Mouse (Mus musculus) MEL (cell line): ENCODE results near the gene Clk2. TPM values are rescaled to one million over a fixed set of nuclear protein-coding genes. Genes with fewer than 3 reads are reported as not detected.

Experiments used
- DNase-seq: peaks from one replicate; pipeline ENCODE4 v3.0.0; 2011; ENCODE audit warnings: low read depth, low spot score
- H3K27ac ChIP-seq: 2 replicates; pipeline ENCODE4 v1.5.1; 2012; ENCODE audit warnings: low read depth, mild to moderate bottlenecking, control low read depth, low read length, moderate library complexity; ENCODE audit not compliant: control insufficient read depth
- H3K27me3 ChIP-seq, 2 experiments: fragments of 150-350 bp in 1 of 2; sonication (generic) in 1 of 2; 2 replicates each; pipeline ENCODE4 v1.6.1; 2012; ENCODE audit warnings: low read length in 2 of 2, mild to moderate bottlenecking in 2 of 2, improper control_type of control experiment in 1 of 2, moderate library complexity in 1 of 2; ENCODE audit not compliant: insufficient read depth in 2 of 2, control insufficient read depth in 1 of 2
- H3K36me3 ChIP-seq, 2 experiments: 2 replicates each; pipeline ENCODE4 v1.6.1; 2012 to 2014; ENCODE audit warnings: low read length in 2 of 2, improper control_type of control experiment in 1 of 2, inconsistent platforms in 1 of 2, mild to moderate bottlenecking in 1 of 2; ENCODE audit not compliant: insufficient read depth in 2 of 2, control insufficient read depth in 1 of 2
- H3K4me1 ChIP-seq, 2 experiments: fragments of 150-350 bp in 1 of 2; sonication (generic) in 1 of 2; 2 replicates each; pipeline ENCODE4 v1.6.1; 2012; ENCODE audit warnings: low read length in 2 of 2, improper control_type of control experiment in 1 of 2, mild to moderate bottlenecking in 1 of 2; ENCODE audit not compliant: insufficient read depth in 2 of 2, control insufficient read depth in 1 of 2
- H3K4me3 ChIP-seq, 2 experiments: fragments of 150-350 bp in 1 of 2; sonication (generic) in 1 of 2; 2 replicates each; pipeline ENCODE4 v1.5.1; 2012; ENCODE audit warnings: low read depth in 2 of 2, low read length in 2 of 2, mild to moderate bottlenecking in 2 of 2, moderate library complexity in 2 of 2, control low read depth in 1 of 2, improper control_type of control experiment in 1 of 2; ENCODE audit not compliant: control insufficient read depth in 1 of 2, insufficient read depth in 1 of 2
- H3K79me2 ChIP-seq: 2 replicates; pipeline ENCODE4 v1.6.1; 2012; ENCODE audit warnings: mild to moderate bottlenecking, low read length, moderate library complexity; ENCODE audit not compliant: control insufficient read depth, poor library complexity, insufficient read depth
- H3K9ac ChIP-seq: 2 replicates; pipeline ENCODE4 v1.6.1; 2012; ENCODE audit warnings: low read depth, mild to moderate bottlenecking, control low read depth, low read length, moderate library complexity; ENCODE audit not compliant: control insufficient read depth, poor library complexity, severe bottlenecking
- H3K9me3 ChIP-seq: fragments of 150-350 bp; sonication (generic); replicated peaks from 2 replicates; pipeline ENCODE4 v1.6.1; 2012; ENCODE audit warnings: mild to moderate bottlenecking, low read length, improper control_type of control experiment, moderate library complexity; ENCODE audit not compliant: insufficient read depth
- BHLHE40 ChIP-seq: IDR thresholded peaks from 2 replicates; pipeline ENCODE4 v1.6.1; 2012; ENCODE audit warnings: low read depth, mild to moderate bottlenecking, inconsistent platforms, low read length, improper control_type of control experiment, borderline replicate concordance
- CHD1 ChIP-seq: IDR thresholded peaks from 2 replicates; pipeline ENCODE4 v1.6.1; 2012; ENCODE audit warnings: low read depth, mild to moderate bottlenecking, inconsistent platforms, low read length, improper control_type of control experiment
- CTCF ChIP-seq, 3 experiments: IDR thresholded peaks in 2 of 3; conservative IDR thresholded peaks in 1 of 3; 2 replicates each; pipeline ENCODE4 v1.5.1; 2011 to 2012; ENCODE audit warnings: low read length in 3 of 3, low read depth in 2 of 3, mild to moderate bottlenecking in 2 of 3, improper control_type of control experiment in 1 of 3, inconsistent platforms in 1 of 3, mixed read lengths in 1 of 3, moderate library complexity in 1 of 3; ENCODE audit not compliant: control insufficient read depth in 1 of 3, insufficient read depth in 1 of 3, poor library complexity in 1 of 3, severe bottlenecking in 1 of 3
- E2F4 ChIP-seq: IDR thresholded peaks from 2 replicates; pipeline ENCODE4 v1.6.1; 2011; ENCODE audit warnings: low read depth, low read length, improper control_type of control experiment, borderline replicate concordance
- ELF1 ChIP-seq: IDR thresholded peaks from 2 replicates; pipeline ENCODE4 v1.6.1; 2014; ENCODE audit warnings: low read depth, mild to moderate bottlenecking, inconsistent platforms, low read length, improper control_type of control experiment, moderate library complexity
- ETS1 ChIP-seq: IDR thresholded peaks from 2 replicates; pipeline ENCODE4 v1.6.1; 2012; ENCODE audit warnings: low read depth, mild to moderate bottlenecking, inconsistent platforms, low read length, improper control_type of control experiment, moderate library complexity
- GATA1 ChIP-seq: IDR thresholded peaks from 2 replicates; pipeline ENCODE4 v1.6.1; 2011; ENCODE audit warnings: low read depth, low read length, improper control_type of control experiment
- HCFC1 ChIP-seq: IDR thresholded peaks from 2 replicates; pipeline ENCODE4 v1.6.1; 2012; ENCODE audit warnings: low read depth, mild to moderate bottlenecking, inconsistent platforms, low read length, improper control_type of control experiment, moderate library complexity
- JUND ChIP-seq: IDR thresholded peaks from 2 replicates; pipeline ENCODE4 v1.6.1; 2011; ENCODE audit warnings: low read depth, mild to moderate bottlenecking, improper control_type of control experiment, low read length
- KAT2A ChIP-seq: conservative IDR thresholded peaks from 2 replicates; pipeline ENCODE4 v1.6.1; 2012; ENCODE audit warnings: low read depth, low read length, improper control_type of control experiment, inconsistent platforms
- MAFK ChIP-seq: IDR thresholded peaks from 2 replicates; pipeline ENCODE4 v1.6.1; 2011; ENCODE audit warnings: low read depth, mild to moderate bottlenecking, low read length, improper control_type of control experiment, borderline replicate concordance
- MAX ChIP-seq: IDR thresholded peaks from 2 replicates; pipeline ENCODE4 v1.6.1; 2011; ENCODE audit warnings: low read length, improper control_type of control experiment
- MAZ ChIP-seq: IDR thresholded peaks from 2 replicates; pipeline ENCODE4 v1.6.1; 2012; ENCODE audit warnings: low read depth, mild to moderate bottlenecking, inconsistent platforms, low read length, improper control_type of control experiment
- MEF2A ChIP-seq: IDR thresholded peaks from 2 replicates; pipeline ENCODE4 v1.6.1; 2014; ENCODE audit warnings: low read depth, mild to moderate bottlenecking, inconsistent platforms, low read length, improper control_type of control experiment; ENCODE audit not compliant: poor library complexity, insufficient replicate concordance, severe bottlenecking; ENCODE audit errors: extremely low read depth
- MXI1 ChIP-seq: IDR thresholded peaks from 2 replicates; pipeline ENCODE4 v1.6.1; 2011; ENCODE audit warnings: mild to moderate bottlenecking, low read depth, low read length, improper control_type of control experiment
- MYB ChIP-seq: IDR thresholded peaks from 2 replicates; pipeline ENCODE4 v1.6.1; 2011; ENCODE audit warnings: mild to moderate bottlenecking, low read depth, low read length, improper control_type of control experiment
- MYC ChIP-seq: IDR thresholded peaks from 2 replicates; pipeline ENCODE4 v1.6.1; 2011; ENCODE audit warnings: low read depth, mild to moderate bottlenecking, low read length, improper control_type of control experiment, moderate library complexity
- NELFE ChIP-seq: IDR thresholded peaks from 2 replicates; pipeline ENCODE4 v1.6.1; 2011; ENCODE audit warnings: low read depth, low read length, improper control_type of control experiment
- NRF1 ChIP-seq: IDR thresholded peaks from 2 replicates; pipeline ENCODE4 v1.6.1; 2014; ENCODE audit warnings: low read depth, mild to moderate bottlenecking, inconsistent platforms, low read length, improper control_type of control experiment, moderate library complexity; ENCODE audit not compliant: poor library complexity, insufficient read depth, severe bottlenecking
- POLR2A ChIP-seq, 2 experiments: IDR thresholded peaks; 2 replicates each; pipeline ENCODE4 v1.6.1; 2011 to 2012; ENCODE audit warnings: low read length in 2 of 2, mild to moderate bottlenecking in 2 of 2, control low read depth in 1 of 2, improper control_type of control experiment in 1 of 2, low read depth in 1 of 2, moderate library complexity in 1 of 2; ENCODE audit not compliant: control insufficient read depth in 1 of 2, insufficient read depth in 1 of 2, poor library complexity in 1 of 2
- POLR2AphosphoS2 ChIP-seq: IDR thresholded peaks from 2 replicates; pipeline ENCODE4 v1.6.1; 2011; ENCODE audit warnings: low read length, improper control_type of control experiment
- RAD21 ChIP-seq: IDR thresholded peaks from 2 replicates; pipeline ENCODE4 v1.6.1; 2011; ENCODE audit warnings: mild to moderate bottlenecking, low read depth, low read length, improper control_type of control experiment
- RCOR1 ChIP-seq: IDR thresholded peaks from 2 replicates; pipeline ENCODE4 v1.6.1; 2012; ENCODE audit warnings: low read depth, mild to moderate bottlenecking, inconsistent platforms, low read length, improper control_type of control experiment
- SIN3A ChIP-seq: IDR thresholded peaks from 2 replicates; pipeline ENCODE4 v1.6.1; 2012; ENCODE audit warnings: low read length, improper control_type of control experiment, inconsistent platforms
- SMC3 ChIP-seq: IDR thresholded peaks from 2 replicates; pipeline ENCODE4 v1.6.1; 2011; ENCODE audit warnings: low read depth, low read length, improper control_type of control experiment
- TAL1 ChIP-seq: IDR thresholded peaks from 2 replicates; pipeline ENCODE4 v1.6.1; 2012; ENCODE audit warnings: mild to moderate bottlenecking, inconsistent platforms, low read length, moderate library complexity, mixed read lengths
- TBP ChIP-seq: IDR thresholded peaks from 2 replicates; pipeline ENCODE4 v1.8.0; 2011; ENCODE audit warnings: low read depth, low read length, improper control_type of control experiment
- TCF12 ChIP-seq: IDR thresholded peaks from 2 replicates; pipeline ENCODE4 v1.6.1; 2014; ENCODE audit warnings: low read depth, mild to moderate bottlenecking, inconsistent platforms, low read length, improper control_type of control experiment, moderate library complexity
- UBTF ChIP-seq: IDR thresholded peaks from 2 replicates; pipeline ENCODE4 v1.6.1; 2012; ENCODE audit warnings: low read depth, mild to moderate bottlenecking, inconsistent platforms, low read length, improper control_type of control experiment, moderate library complexity, borderline replicate concordance; ENCODE audit not compliant: insufficient read depth
- USF1 ChIP-seq: IDR thresholded peaks from 2 replicates; pipeline ENCODE4 v1.6.1; 2014; ENCODE audit warnings: low read depth, mild to moderate bottlenecking, inconsistent platforms, low read length, improper control_type of control experiment, moderate library complexity
- USF2 ChIP-seq, 2 experiments: IDR thresholded peaks; 2 replicates each; pipeline ENCODE4 v1.6.1; 2011 to 2012; ENCODE audit warnings: improper control_type of control experiment in 2 of 2, low read length in 2 of 2, borderline replicate concordance in 1 of 2, inconsistent platforms in 1 of 2, low read depth in 1 of 2, mild to moderate bottlenecking in 1 of 2; ENCODE audit not compliant: insufficient read depth in 1 of 2
- ZC3H11A ChIP-seq: IDR thresholded peaks from 2 replicates; pipeline ENCODE4 v1.6.1; 2012; ENCODE audit warnings: low read depth, mild to moderate bottlenecking, inconsistent platforms, low read length, improper control_type of control experiment
- ZMIZ1 ChIP-seq: IDR thresholded peaks from 2 replicates; pipeline ENCODE4 v1.6.1; 2012; ENCODE audit warnings: low read depth, mild to moderate bottlenecking, inconsistent platforms, low read length, improper control_type of control experiment, moderate library complexity
- ZNF384 ChIP-seq: IDR thresholded peaks from 2 replicates; pipeline ENCODE4 v1.6.1; 2012; ENCODE audit warnings: low read depth, mild to moderate bottlenecking, inconsistent platforms, low read length, improper control_type of control experiment
- polyA plus RNA-seq, 2 experiments: library from polyadenylated mRNA; stranded (reverse) in 1 of 2; unstranded in 1 of 2; fragments of >175 nt in 1 of 2; fragments of >200 nt in 1 of 2; gene quantifications; 2 replicates each; pipeline versions ENCODE4 v1.2.1 to v1.2.4; 2012; ENCODE audit warnings: low replicate concordance in 2 of 2, low read depth in 1 of 2; ENCODE audit not compliant: insufficient read length in 2 of 2, insufficient read depth in 1 of 2, missing spikeins in 1 of 2
- total RNA-seq: library from RNA; depleted of rRNA; stranded (reverse); fragments of 300-350 nt; gene quantifications from 2 replicates; pipeline ENCODE4 v1.2.3, GENCODE M21; 2012

The Clk2 gene
- total and polyA plus RNA-seq, 3 experiments: 28.2 to 138 (median 83.6) TPM

DNA sequence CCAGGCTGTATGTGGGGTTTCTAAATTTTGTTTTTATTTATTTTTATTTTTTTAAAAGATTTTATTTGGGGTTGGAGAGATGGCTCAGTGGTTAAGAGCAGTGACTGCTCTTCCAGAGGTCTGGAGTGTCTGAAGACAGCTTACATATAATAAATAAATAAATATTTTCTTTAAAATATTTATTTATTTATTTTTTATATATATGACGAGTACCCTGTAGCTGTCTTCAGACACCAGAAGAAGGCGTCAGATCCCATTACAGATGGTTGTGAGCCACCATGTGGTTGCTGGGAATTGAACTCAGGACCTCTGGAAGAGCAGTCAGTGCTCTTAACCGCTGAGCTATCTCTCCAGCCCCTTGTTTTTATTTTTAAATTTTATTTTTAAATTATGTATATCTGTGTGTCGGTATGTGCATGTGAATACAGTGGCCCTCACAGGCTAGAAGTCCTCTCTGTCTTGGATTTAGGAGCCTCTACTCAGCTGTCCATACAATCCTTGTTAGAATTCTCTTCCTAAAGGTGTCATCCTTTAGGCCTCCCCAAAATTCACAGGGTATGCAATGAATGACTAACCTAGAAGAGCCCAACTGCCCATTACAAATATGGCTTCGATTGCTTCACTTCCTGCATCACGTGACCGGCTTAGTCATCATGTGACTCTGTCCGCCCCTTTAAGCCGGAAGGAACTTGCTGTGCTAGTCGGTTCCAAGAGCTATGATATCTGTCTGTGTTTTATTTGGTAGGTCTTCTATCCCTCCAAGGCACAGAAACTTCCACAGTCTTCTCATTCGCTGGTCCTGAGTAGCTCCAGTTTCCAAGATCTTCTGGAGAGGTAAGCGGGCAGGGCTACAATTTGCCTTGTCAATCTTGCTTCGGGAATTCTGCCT is 37.9 kb downstream of the Clk2 start, which contains the start of gene Gba:
Gba (plus strand) TSS at position 676 of the 889 bp plus-strand sequence.
- peak within 1 kb of the TSS; percentile 71 to 85 for H3K4me3 ChIP-seq
- peak within 1 kb of the TSS; percentile 86 for H3K9ac ChIP-seq
- peaks cover 0 to 8% of the 10 kb centered on the region in 2 experiments; a peak in 2 of 4 replicates for H3K36me3 ChIP-seq
- peak within 1 kb of the TSS; percentile 86 for H3K27ac ChIP-seq
- H3K9me3 ChIP-seq: no peaks in the 10 kb centered on the region
- peaks cover 0 to 5% of the 10 kb centered on the region in 2 experiments; a peak in 2 of 4 replicates for H3K4me1 ChIP-seq
- peak; percentile 99 for DNase-seq
- H3K79me2 ChIP-seq: peaks cover 6% of the 10 kb centered on the region
- TF ChIP-seq BHLHE40 (peak; percentile 80; the same call in 1 of the 2 replicates), SMC3 (no peak), KAT2A (peak; percentile 91), MAFK (no peak), ETS1 (peak; percentile 83), TBP (peak; percentile 70), RAD21 (no peak), MYC (peak; percentile 92), HCFC1 (peak; percentile 99), MYB (no peak), USF1 (peak; percentile 99), JUND (no peak), MAZ (0 out of 2 replicates have a peak, but pooled peaks have one; percentile 33), MXI1 (peak; percentile 88), MAX (peak; percentile 99), ELF1 (peak; percentile 100), MEF2A (no peak), UBTF (no peak), NRF1 (peak; percentile 43; the same call in 1 of the 2 replicates), TCF12 (peak; percentile 57), ZNF384 (peak; percentile 70; the same call in 1 of the 2 replicates), TAL1 (no peak), ZC3H11A (no peak), GATA1 (peak; percentile 31; the same call in 1 of the 2 replicates), ZMIZ1 (0 out of 2 replicates have a peak, but pooled peaks have one; percentile 54), RCOR1 (peak; percentile 64), NELFE (peak; percentile 81), POLR2AphosphoS2 (peak; percentile 64; the same call in 1 of the 2 replicates), E2F4 (no peak), CTCF (IDR thresholded peaks at IDR 0.05 in 2 of 3, conservative IDR thresholded peaks at IDR 0.05 in 1 of 3; ENCODE audit: control insufficient read depth in 1 of 3, insufficient read depth in 1 of 3, low read depth in 2 of 3, low read length in 3 of 3, poor library complexity in 1 of 3, severe bottlenecking in 1 of 3) (no peak), USF2 (IDR thresholded peaks at IDR 0.05; ENCODE audit: borderline replicate concordance in 1 of 2, insufficient read depth in 1 of 2, low read depth in 1 of 2, low read length in 2 of 2) (peak; percentile 100), POLR2A (IDR thresholded peaks at IDR 0.05; ENCODE audit: control insufficient read depth in 1 of 2, insufficient read depth in 1 of 2, low read depth in 1 of 2, low read length in 2 of 2, poor library complexity in 1 of 2) (peak in 1 of 2 experiments; percentile 81; a peak in 2 of 4 replicates), CHD1 (no peak), SIN3A (peak; percentile 100)
- no peaks in the 10 kb centered on the region for H3K27me3 ChIP-seq
